Mouse (Mus musculus) thymus, postnatal 4 days (tissue): ENCODE data around the gene Tagln2.

Experiments
- DNase-seq: peaks from one replicate; pipeline ENCODE4 v3.0.0; 2021

Gene Tagln2

DNA sequence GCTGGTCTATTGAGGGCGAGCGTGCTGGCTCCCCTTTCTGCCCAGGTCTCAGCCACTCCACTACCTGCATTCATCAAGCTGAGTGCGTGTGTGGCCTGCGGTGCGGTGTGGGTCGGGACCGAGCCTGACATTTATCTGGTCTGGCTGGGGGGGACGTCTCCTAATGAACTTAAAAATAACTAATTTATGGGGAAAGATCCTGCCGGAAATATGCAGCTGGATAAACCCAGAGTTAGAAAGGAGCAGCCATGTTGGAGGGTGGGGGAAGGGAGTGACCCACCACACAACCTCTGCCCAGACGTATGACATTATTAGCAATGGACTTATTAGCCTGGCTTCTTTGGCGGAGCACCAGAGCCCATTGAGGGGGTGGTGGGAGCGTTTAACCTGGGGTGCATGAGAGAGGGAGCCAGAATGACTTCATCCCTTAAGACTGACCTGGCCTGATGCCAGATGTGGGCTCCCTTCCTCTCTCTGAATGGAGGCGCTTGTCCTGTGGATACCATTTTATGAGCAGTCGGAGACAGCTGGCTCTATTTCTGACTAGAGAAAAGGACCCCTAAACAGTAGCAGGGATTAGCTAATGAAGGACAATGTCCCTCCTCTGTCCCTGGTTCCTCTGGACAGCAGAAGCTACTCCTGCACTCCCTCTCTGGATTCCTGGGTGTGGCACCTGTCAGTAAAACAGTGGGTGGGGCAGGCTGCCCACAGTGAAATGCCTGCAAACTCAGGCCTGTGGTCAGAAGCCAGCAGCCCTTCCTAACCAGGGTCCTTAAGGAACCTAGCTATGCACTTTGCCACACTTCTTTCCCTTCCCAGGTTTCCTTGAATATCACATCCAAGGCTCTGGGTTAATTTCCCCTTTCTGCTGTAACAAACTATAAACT is 3.5 kb downstream of the Tagln2 start:
- no peak for DNase-seq

GRCm38 (mm10) chr1:172504756-172505155 is 4.9 kb downstream of the Tagln2 start:
- DNase-seq, result no peak

DNA sequence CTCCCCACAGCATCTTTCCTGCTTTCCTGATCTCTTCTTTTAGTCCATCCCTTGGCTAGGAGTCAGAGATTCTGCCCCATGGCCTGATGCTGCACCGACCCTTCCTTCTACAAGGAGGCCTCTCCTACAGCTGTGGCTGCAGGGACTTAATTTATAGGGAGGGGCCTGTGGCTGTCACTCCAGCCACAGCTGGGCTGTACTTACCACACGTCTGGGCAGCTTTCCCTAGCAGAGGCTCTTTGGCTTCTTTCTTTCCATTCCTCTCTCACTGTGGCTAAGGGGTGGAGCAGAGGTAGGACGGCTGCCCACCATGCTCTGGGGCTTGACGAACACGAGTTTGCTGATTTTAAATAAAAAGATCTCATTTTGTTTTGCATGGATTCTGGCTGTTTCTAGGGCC is 7.2 kb downstream of the Tagln2 start:
- no peak for DNase-seq

DNA sequence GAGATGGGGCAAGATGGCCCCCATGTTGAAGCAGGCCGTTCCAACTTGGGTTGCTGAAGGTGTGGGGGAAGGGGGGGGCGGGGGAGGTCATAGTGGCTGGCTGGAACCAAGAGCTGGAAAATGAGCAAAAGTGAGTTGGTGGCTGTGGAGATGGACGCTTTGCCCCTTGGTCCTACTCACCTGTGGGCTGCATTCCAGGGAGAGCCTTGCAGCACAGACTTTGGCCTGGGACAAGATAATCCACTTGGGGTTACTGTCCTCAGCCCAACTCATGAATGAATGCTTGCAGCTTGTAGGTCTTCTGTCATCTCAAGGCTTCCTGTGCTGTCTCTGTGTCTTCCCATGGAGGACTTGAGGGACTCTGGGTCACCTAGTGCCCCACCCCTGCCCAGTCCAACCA is 7.9 kb downstream of the Tagln2 start:
- DNase-seq, result no peak

DNA sequence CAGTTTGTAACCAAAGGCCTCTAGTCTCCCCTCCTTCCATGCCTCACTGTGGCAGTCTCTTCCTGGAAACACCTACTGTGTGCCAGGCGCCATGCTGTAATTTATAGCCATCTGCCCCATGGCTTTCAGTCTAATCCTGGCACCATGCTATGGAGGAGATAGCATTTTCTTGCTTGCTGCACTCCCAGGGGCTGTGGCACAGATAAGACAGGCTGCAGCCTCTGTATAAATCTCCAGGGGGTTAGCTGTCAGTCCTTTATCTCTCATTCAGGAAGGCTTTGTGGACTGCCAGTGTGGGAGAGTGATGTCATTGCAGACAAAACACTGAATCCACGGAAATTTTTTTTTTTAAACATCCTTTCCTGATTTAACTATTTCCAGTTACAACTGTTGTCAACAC is 8.3 kb downstream of the Tagln2 start:
- DNase-seq, result no peak

GRCm38 (mm10) chr1:172509235-172509634 is 9.4 kb downstream of the Tagln2 start:
- DNase-seq, result no peak

GRCm38 (mm10) chr1:172509983-172510382 is 10.1 kb downstream of the Tagln2 start:
- no peak for DNase-seq

- DNase-seq, result no peak
Measured at GRCm38 (mm10) chr1:172510421-172510972, 10.7 kb downstream of the Tagln2 start.

- peak; percentile 81 for DNase-seq
Measured at GRCm38 (mm10) chr1:172512962-172513361, 13.1 kb downstream of the Tagln2 start.

GRCm38 (mm10) chr1:172513525-172514212 is 13.8 kb downstream of the Tagln2 start:
- peak; percentile 72 for DNase-seq

DNA sequence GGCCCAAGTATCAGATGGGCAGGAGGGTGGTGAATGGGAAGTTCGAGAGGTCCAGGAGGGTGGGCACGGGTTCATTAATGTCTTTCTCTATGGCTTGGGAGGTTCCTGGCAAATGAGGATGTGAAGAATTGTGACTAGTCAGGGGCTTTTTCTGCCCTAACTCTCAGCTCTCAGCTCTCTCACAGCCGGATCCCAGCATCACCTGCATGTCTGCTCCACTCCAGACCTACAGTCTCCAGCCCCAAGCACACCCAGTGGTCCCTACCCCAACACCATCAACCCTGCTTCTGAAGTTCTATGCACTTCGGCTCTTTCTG is 14.3 kb downstream of the Tagln2 start:
- DNase-seq, result peak; percentile 48

- no peak for DNase-seq
Measured at GRCm38 (mm10) chr1:172514551-172515268, 14.9 kb downstream of the Tagln2 start.

DNA sequence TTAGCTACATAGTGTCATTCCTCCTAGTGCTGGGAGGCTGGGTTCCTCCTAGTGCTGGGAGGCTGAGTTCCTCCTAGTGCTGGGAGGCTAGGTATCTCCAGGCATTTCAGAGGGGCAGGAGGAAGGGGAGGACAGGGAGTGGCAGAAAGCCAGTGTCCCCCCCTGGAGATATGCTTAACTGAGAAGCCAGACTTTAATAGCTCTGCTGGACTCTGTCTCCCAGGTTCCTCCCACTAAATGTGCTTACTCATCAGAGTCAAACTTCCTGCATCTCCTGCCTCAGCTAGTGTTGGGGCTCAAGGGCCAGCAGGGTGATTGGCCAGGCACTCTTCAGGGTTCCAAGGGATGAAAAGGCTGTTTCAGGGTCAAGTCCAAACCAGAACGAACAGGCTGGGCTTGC is 15.5 kb downstream of the Tagln2 start:
- DNase-seq, result no peak

DNA sequence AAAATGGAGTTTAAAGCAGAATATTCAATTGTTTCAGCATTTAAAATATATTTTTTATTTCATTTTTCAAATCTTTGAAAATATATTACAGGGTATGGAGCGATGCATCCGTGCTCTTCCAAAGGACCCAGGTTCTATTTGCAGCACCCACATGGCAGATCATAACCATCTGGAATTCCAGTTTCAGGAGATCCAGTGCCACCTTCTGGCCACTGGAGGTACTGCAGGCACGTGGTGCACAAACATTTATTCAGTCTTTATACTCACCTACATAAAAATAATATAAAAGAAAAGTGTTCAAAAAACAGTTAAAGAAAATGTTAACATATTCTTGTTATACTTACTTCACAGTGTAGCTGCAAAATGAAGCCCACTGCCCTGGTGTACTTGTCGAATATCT is 18.2 kb downstream of the Tagln2 start:
- peak; percentile 54 for DNase-seq

DNA sequence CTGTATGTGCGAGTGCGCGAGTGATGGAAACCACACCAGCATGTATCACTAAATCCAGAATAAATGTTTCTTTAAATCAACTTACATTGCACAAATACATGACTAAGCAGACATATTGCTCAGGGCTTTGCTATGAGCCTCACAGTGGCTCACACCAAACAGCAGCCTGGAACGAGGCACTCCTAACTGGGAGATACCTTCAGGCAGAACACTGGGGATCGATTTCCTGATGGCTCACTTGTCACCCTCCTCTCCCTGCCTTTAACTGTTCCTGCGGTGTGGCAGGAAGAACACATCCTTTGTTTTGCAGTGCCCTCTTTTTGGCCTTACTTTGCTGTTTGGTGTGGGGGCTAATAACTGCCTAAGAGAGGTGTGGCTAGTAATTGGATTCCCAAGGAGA is 19.8 kb downstream of the Tagln2 start:
- no peak for DNase-seq

GRCm38 (mm10) chr1:172520576-172521440 is 21.0 kb downstream of the Tagln2 start, which contains the start of gene Cfap45:
TSS of gene Cfap45 (plus strand) at chr1:172520801.
- DNase-seq, result peak; percentile 89

GRCm38 (mm10) chr1:172522524-172522923 is 22.7 kb downstream of the Tagln2 start:
- DNase-seq, result no peak

- no peak for DNase-seq
Measured at GRCm38 (mm10) chr1:172523699-172524101, 23.9 kb downstream of the Tagln2 start.

- DNase-seq, result no peak
Measured at GRCm38 (mm10) chr1:172525027-172525764, 25.3 kb downstream of the Tagln2 start.

DNA sequence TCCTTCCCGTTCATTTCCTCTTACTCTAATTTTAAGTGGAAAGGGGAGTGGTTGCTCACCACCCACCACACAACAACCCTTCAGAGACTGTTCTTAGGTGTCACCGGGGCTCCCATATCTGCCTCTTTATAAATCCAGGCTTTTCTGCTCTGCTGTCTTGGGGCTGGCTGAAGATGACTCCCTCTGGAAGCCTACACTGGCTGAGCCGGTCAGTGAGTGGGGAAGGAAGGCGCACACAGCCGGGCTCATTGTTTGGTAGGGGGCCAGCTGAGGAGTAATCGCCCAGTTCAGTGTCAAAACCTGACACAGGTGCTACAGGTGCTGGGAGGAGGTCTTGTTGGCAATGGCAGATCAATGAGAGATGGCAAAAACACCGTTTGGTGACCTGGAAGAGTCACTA is 26.1 kb downstream of the Tagln2 start:
- no peak for DNase-seq

- DNase-seq, result no peak
Measured at GRCm38 (mm10) chr1:172526380-172527081, 26.7 kb downstream of the Tagln2 start.
